Mouse (Mus musculus) retina, postnatal 7 days (tissue): ENCODE measurements around the gene Lurap1l.
A peak's percentile ranks its signal among the peaks of the same experiment; 100 is the strongest.
"Not testable (repeated sequence)": the region's sequence is repeated elsewhere in the genome, so short reads cannot be mapped to it uniquely, and the experiment has no call there.

Experiments used
- DNase-seq: peaks from one replicate; pipeline ENCODE4 v3.0.0-alpha.2; 2012; ENCODE audit warnings: low read depth, low spot score

The Lurap1l gene

GRCm38 (mm10) chr4:80917128-80917527 lies 6.7 kb downstream of the Lurap1l start:
- DNase-seq, result not testable (repeated sequence)

GRCm38 (mm10) chr4:80917812-80918211 lies 7.4 kb downstream of the Lurap1l start:
- DNase-seq, result no peak

- DNase-seq, result no peak
Observed at GRCm38 (mm10) chr4:80918526-80919129, 8.2 kb downstream of the Lurap1l start.

GRCm38 (mm10) chr4:80919217-80919867 lies 8.9 kb downstream of the Lurap1l start:
- no peak for DNase-seq

GRCm38 (mm10) chr4:80921646-80922489 lies 11.4 kb downstream of the Lurap1l start:
- no peak for DNase-seq

- DNase-seq, result no peak
Observed at GRCm38 (mm10) chr4:80922654-80923053, 12.2 kb downstream of the Lurap1l start.

GRCm38 (mm10) chr4:80924815-80925214 lies 14.4 kb downstream of the Lurap1l start:
- no peak for DNase-seq

- DNase-seq, result no peak
Observed at GRCm38 (mm10) chr4:80925752-80926519, 15.5 kb downstream of the Lurap1l start.

- DNase-seq, result no peak
Observed at GRCm38 (mm10) chr4:80934749-80935148, 24.3 kb downstream of the Lurap1l start.

GRCm38 (mm10) chr4:80939115-80939514 lies 28.7 kb downstream of the Lurap1l start:
- DNase-seq, result no peak

- DNase-seq, result no peak
Observed at GRCm38 (mm10) chr4:80940946-80941345, 30.5 kb downstream of the Lurap1l start.

GRCm38 (mm10) chr4:80941978-80942377 lies 31.5 kb downstream of the Lurap1l start:
- DNase-seq, result no peak

GRCm38 (mm10) chr4:80944605-80945004 lies 34.2 kb downstream of the Lurap1l start:
- DNase-seq, result no peak

GRCm38 (mm10) chr4:80949110-80949509 lies 38.7 kb downstream of the Lurap1l start:
- DNase-seq, result no peak

GRCm38 (mm10) chr4:80949720-80950119 lies 39.3 kb downstream of the Lurap1l start:
- DNase-seq, result no peak

- no peak for DNase-seq
Observed at GRCm38 (mm10) chr4:80950280-80950781, 39.9 kb downstream of the Lurap1l start.

- DNase-seq, result peak; percentile 5
Observed at GRCm38 (mm10) chr4:80952653-80953052, 42.2 kb downstream of the Lurap1l start.

GRCm38 (mm10) chr4:80955942-80956341 lies 45.5 kb downstream of the Lurap1l start:
- no peak for DNase-seq

- DNase-seq, result no peak
Observed at GRCm38 (mm10) chr4:80967526-80967925, 57.1 kb downstream of the Lurap1l start.

- DNase-seq, result no peak
Observed at GRCm38 (mm10) chr4:80971846-80972245, 61.4 kb downstream of the Lurap1l start.

- no peak for DNase-seq
Observed at GRCm38 (mm10) chr4:80973896-80974295, 63.5 kb downstream of the Lurap1l start.

GRCm38 (mm10) chr4:80990819-80991218 lies 80.4 kb downstream of the Lurap1l start:
- no peak for DNase-seq
